Mouse (Mus musculus): Measurements from ENCODE around the gene Larp1.

Larp1 gene

GRCm38 (mm10) chr11:58100006-58100405 is 91.1 kb downstream of the Larp1 start:
- no peak for DNase-seq (ENCODE audit: low spot score in 2 of 2)

- DNase-seq (ENCODE audit: low spot score in 2 of 2) = no peak
Measured at GRCm38 (mm10) chr11:58101194-58101720, 92.4 kb downstream of the Larp1 start.

- DNase-seq (ENCODE audit: low spot score in 2 of 2) = no peak
Measured at GRCm38 (mm10) chr11:58102146-58102545, 93.3 kb downstream of the Larp1 start.

GRCm38 (mm10) chr11:58102581-58103343 is 93.9 kb downstream of the Larp1 start:
- peak; percentile 19 to 52 for DNase-seq (ENCODE audit: low spot score in 2 of 2)

DNA sequence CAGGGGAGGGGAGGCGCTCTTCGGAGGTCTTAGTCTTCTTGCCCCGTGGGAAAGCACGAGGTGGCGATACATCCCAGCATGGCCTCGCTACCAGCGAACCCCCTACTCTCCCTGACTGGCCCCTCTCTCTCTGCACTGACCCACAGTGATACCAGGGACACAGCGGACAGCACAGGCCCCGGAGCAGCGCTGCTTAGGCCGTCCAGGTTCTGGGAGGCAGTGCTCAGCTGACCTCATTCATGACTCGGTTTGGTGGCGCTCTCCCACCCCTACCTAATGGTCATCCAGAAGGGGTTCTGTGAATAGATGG is 94.4 kb downstream of the Larp1 start:
- no peak for DNase-seq (ENCODE audit: low spot score in 2 of 2)

- peak; percentile 97 to 99 for DNase-seq (ENCODE audit: low spot score in 2 of 2)
Measured at GRCm38 (mm10) chr11:58103697-58104306, 94.9 kb downstream of the Larp1 start, which contains the start of gene Cnot8. Gene Cnot8, plus strand, starts transcription at chr11:58104153.

DNA sequence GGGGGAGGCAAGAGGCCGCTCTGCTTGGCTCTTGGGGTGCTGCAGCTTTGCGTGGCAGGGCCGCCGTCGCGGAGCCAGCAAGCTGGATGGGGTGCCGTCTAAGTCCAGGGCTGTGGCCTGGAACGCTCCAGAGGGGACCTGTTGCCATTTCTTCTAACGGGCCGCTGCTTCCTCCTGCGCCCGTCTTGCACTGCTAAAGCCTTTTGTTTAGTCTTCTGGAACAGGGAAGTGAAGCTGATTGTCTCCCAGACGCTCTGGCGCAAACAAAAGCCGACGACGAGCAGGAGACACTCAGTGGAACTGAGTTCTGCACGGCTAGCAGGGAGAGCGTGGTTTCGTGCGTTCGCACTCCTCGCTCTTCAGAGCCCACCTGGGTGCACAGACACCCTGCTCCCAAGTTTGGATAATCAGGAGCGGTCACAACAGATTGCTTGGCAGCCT is 95.5 kb downstream of the Larp1 start:
- no peak for DNase-seq (ENCODE audit: low spot score in 2 of 2)

- DNase-seq (ENCODE audit: low spot score in 2 of 2) = no peak
Measured at GRCm38 (mm10) chr11:58107009-58107408, 98.1 kb downstream of the Larp1 start.

- no peak for DNase-seq (ENCODE audit: low spot score in 2 of 2)
Measured at GRCm38 (mm10) chr11:58107664-58108337, 98.9 kb downstream of the Larp1 start.

Data from spleen, postnatal 10 days (tissue).